In genomic region chr9:48837181-48837580, GRCm38 (mm10) we compare ENCODE assay signal across 8 mouse cellular contexts. TPM values are rescaled to one million over a fixed set of nuclear protein-coding genes. Genes with fewer than 3 reads are reported as not detected.
DNase-seq lines count a peak whose midpoint lies in the region; ATAC-seq lines count a peak whose summit lies in the region.

No protein-coding gene starts in this region.

- no peak for ATAC-seq in embryonic facial prominence, embryonic 11.5 days (replicated peaks; ENCODE audit: insufficient number of reproducible peaks, low FRiP score, low TSS enrichment, low read depth)
- no peak for ATAC-seq in limb, embryonic 13.5 days (ENCODE audit: low FRiP score, low read depth)

- H3K27me3 ChIP-seq in embryonic facial prominence, embryonic 11.5 days (ENCODE audit: control insufficient read depth, insufficient read depth, low read length): peaks cover 19% of the 10 kb centered on the region
- peaks cover 90% of the 10 kb centered on the region for H3K27me3 ChIP-seq in limb, embryonic 13.5 days

- H3K9ac ChIP-seq in embryonic facial prominence, embryonic 11.5 days (replicated peaks; ENCODE audit: low read length): no peak overlapping the region
- no peak overlapping the region for H3K9ac ChIP-seq in limb, embryonic 13.5 days

- no peak overlapping the region for H3K27ac ChIP-seq in embryonic facial prominence, embryonic 11.5 days (replicated peaks; ENCODE audit: low read depth, low read length)
- H3K27ac ChIP-seq in limb, embryonic 13.5 days: no peak overlapping the region

- intact Hi-C loops in heart, postnatal 14 days (cut with DNase I): loop anchor here (1.0 to 5.0 kb wide), 3 partner anchors 20 to 189 kb away; no protein-coding TSS in a partner anchor

- DNase-seq in layer of hippocampus, adult 11-12 months (ENCODE audit: low spot score): peak; percentile 60
- DNase-seq in layer of hippocampus, adult 18-20 months (ENCODE audit: low spot score in 2 of 2): no peak
- DNase-seq in embryonic facial prominence, embryonic 11.5 days (ENCODE audit: low spot score): peak; percentile 39
- DNase-seq in heart, postnatal 14 days: peak; percentile 53 to 65
- peak; percentile 55 to 63 for DNase-seq in natural killer cell, adult 2 months (ENCODE audit: low spot score in 2 of 2)
- DNase-seq in adrenal gland, adult 2 months: no peak
- no peak for DNase-seq in adrenal gland, postnatal 25 days

- H3K4me3 ChIP-seq in embryonic facial prominence, embryonic 11.5 days (ENCODE audit: low read depth, low read length): no peak overlapping the region
- H3K4me3 ChIP-seq in limb, embryonic 13.5 days: peak overlapping the region; percentile 58; the same call in 1 of the 2 replicates

- no peaks in the 10 kb centered on the region; the same call in none of the 2 replicates for H3K4me1 ChIP-seq in embryonic facial prominence, embryonic 11.5 days (ENCODE audit: control insufficient read depth, insufficient read depth, low read length)
- peaks cover 53% of the 10 kb centered on the region for H3K4me1 ChIP-seq in limb, embryonic 13.5 days

- no peaks in the 10 kb centered on the region for H3K36me3 ChIP-seq in embryonic facial prominence, embryonic 11.5 days (replicated peaks; ENCODE audit: control insufficient read depth, insufficient read depth, low read depth, low read length)
- H3K36me3 ChIP-seq in limb, embryonic 13.5 days: no peaks in the 10 kb centered on the region

- peak overlapping the region; percentile 80; the same call in 1 of the 2 replicates for H3K4me2 ChIP-seq in embryonic facial prominence, embryonic 11.5 days (ENCODE audit: low read depth, low read length)
- peak overlapping the region; percentile 95 for H3K4me2 ChIP-seq in limb, embryonic 13.5 days (replicated peaks)

- no peaks in the 10 kb centered on the region for H3K9me3 ChIP-seq in embryonic facial prominence, embryonic 11.5 days (replicated peaks; ENCODE audit: control insufficient read depth, low read length)
- no peaks in the 10 kb centered on the region for H3K9me3 ChIP-seq in limb, embryonic 13.5 days

- 6% methylated on average over 14 of the region's 14 CpGs for WGBS in embryonic facial prominence, embryonic 11.5 days
- 4% methylated on average over 14 of the region's 14 CpGs for WGBS in limb, embryonic 13.5 days

RNA-seq across cellular contexts. Expression of gene Zbtb16, which starts 1.2 kb away (rescaled TPM):
- total RNA-seq in layer of hippocampus, adult 18-20 months (2021): 100 to 1,000 TPM; 142 to 156 TPM
- 3.0 and 4.8 TPM in 2 replicates for polyA plus RNA-seq in embryonic facial prominence, embryonic 11.5 days (2014; fragmentation: Nextera tagmentation; extraction: Ambion mirVana)
- 100 to 1,000 TPM; 144 to 166 TPM for total RNA-seq in heart, postnatal 14 days (2021)
- polyA plus RNA-seq in limb, embryonic 13.5 days (2015; fragmentation: Nextera tagmentation; extraction: Ambion mirVana): 1.1 and 1.3 TPM in 2 replicates
- 10 to 100 TPM; 25.6 to 73.3 TPM for total RNA-seq in adrenal gland, adult 2 months (2021)
- 17.7 and 20.4 TPM in 2 replicates for polyA plus RNA-seq in adrenal gland, adult 2 months (2012; rRNA removed)
- total RNA-seq in adrenal gland, postnatal 25 days (2021): 21.0 and 21.6 TPM in 2 replicates

Comparison
In these comparisons a context has a peak if more than half of its experiments do, and no peak if none do; other contexts are left out.
1. DNase-seq: peak in layer of hippocampus, adult 11-12 months (single experiment), embryonic facial prominence, embryonic 11.5 days (single experiment), heart, postnatal 14 days (2 of 2) and natural killer cell, adult 2 months (2 of 2); none in layer of hippocampus, adult 18-20 months (0 of 2), adrenal gland, adult 2 months (single experiment) and adrenal gland, postnatal 25 days (single experiment).